Mouse (Mus musculus): Measurements from ENCODE around the gene Tmprss11f. TPM values are rescaled to one million over a fixed set of nuclear protein-coding genes. Genes with fewer than 3 reads are reported as not detected.

Gene Tmprss11f
- polyA plus RNA-seq, 1 experiment: not detected

DNA sequence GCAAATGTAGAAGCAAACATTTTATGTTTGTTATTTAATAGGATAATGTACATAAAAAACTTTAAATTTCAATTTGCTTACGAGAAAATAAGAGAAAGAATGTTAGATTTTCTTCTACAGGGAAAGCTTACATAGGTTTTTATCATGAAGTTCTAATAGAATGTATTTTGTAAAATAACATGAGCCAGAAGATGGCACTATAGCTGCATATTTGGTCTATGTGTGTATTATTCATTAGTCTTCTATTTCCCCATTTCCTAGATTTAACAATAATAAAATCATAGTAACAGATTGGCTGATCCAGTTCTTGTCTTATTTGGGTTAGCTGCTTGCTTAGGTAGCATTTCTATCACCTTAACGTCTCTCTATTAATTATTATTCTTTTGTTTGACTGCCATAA lies 149.7 kb downstream of the Tmprss11f start:
- H3K27ac ChIP-seq (ENCODE audit: insufficient read depth, low read depth, low read length): no peak overlapping the region
- no peaks in the 10 kb centered on the region; the same call in 1 of the 2 replicates for H3K27me3 ChIP-seq (ENCODE audit: control insufficient read depth, insufficient read depth, low read length)
- TF ChIP-seq CTCF (IDR thresholded peaks at IDR 0.05; ENCODE audit: extremely low read depth, insufficient read length, insufficient replicate concordance, low read depth, low read length): no peak
- no peak for TF ChIP-seq POLR2A (IDR thresholded peaks at IDR 0.05; ENCODE audit: low read depth, low read length)
- 38% methylated on average over 2 of the region's 2 CpGs for WGBS
- no peak overlapping the region for H3K4me3 ChIP-seq (ENCODE audit: low read depth, low read length)
- H3K36me3 ChIP-seq (ENCODE audit: control insufficient read depth, insufficient read depth, low read length): no peaks in the 10 kb centered on the region
- H3K4me1 ChIP-seq (ENCODE audit: control insufficient read depth, insufficient read depth, insufficient read length, low read length): no peaks in the 10 kb centered on the region

DNA sequence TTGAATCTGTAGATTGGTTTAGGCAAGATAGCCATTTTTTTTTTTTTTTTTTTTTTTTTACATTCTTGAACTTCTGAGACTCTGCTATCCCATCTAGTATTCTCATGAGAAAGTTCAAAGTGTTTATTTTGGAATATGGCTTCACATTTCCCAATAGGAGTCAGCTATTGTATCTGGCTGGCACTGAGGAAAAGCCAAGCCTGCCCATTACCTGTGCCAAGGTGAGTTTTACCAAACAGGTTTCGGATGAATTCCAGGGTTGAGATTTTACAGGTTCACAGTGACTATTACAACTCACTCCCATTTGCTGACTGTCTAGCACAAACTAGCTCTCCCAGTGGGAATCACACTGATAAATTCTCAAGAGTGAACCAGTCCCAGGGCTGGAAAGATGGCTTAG lies 150.2 kb downstream of the Tmprss11f start:
- 76% methylated on average over 1 of the region's 1 CpGs for WGBS
- H3K36me3 ChIP-seq (ENCODE audit: control insufficient read depth, insufficient read depth, low read length): no peaks in the 10 kb centered on the region
- no peaks in the 10 kb centered on the region for H3K27me3 ChIP-seq (ENCODE audit: control insufficient read depth, insufficient read depth, low read length)
- no peak for TF ChIP-seq CTCF (IDR thresholded peaks at IDR 0.05; ENCODE audit: extremely low read depth, insufficient read length, insufficient replicate concordance, low read depth, low read length)
- no peak for TF ChIP-seq POLR2A (IDR thresholded peaks at IDR 0.05; ENCODE audit: low read depth, low read length)
- H3K27ac ChIP-seq (ENCODE audit: insufficient read depth, low read depth, low read length): no peak overlapping the region
- no peaks in the 10 kb centered on the region for H3K4me1 ChIP-seq (ENCODE audit: control insufficient read depth, insufficient read depth, insufficient read length, low read length)
- H3K4me3 ChIP-seq (ENCODE audit: low read depth, low read length): no peak overlapping the region

DNA sequence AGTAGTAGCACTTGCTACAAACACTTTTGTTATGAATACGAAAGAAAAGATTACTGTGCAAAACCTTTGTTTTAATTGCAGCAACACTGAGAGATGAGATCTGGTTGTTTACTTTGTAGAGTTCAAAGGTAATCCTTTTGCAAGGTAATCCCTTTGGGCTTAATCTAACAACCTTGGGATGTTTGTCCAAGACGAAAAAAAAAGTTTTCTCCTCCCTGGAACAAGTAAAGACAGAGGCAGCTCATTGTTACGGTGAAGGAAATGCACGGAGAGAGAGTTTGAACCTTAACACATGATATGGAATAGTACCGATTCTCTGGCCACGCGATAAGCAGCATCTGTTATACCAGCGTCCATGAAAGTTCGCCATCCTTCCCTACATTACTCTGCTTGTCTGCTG lies 158.4 kb downstream of the Tmprss11f start:
- H3K27ac ChIP-seq (ENCODE audit: insufficient read depth, low read depth, low read length): no peak overlapping the region
- no peaks in the 10 kb centered on the region for H3K36me3 ChIP-seq (ENCODE audit: control insufficient read depth, insufficient read depth, low read length)
- H3K27me3 ChIP-seq (ENCODE audit: control insufficient read depth, insufficient read depth, low read length): no peaks in the 10 kb centered on the region
- no peaks in the 10 kb centered on the region for H3K4me1 ChIP-seq (ENCODE audit: control insufficient read depth, insufficient read depth, insufficient read length, low read length)
- H3K4me3 ChIP-seq (ENCODE audit: low read depth, low read length): no peak overlapping the region
- no peak for TF ChIP-seq POLR2A (IDR thresholded peaks at IDR 0.05; ENCODE audit: low read depth, low read length)
- no peak for TF ChIP-seq CTCF (IDR thresholded peaks at IDR 0.05; ENCODE audit: extremely low read depth, insufficient read length, insufficient replicate concordance, low read depth, low read length)
- WGBS: 31% methylated on average over 9 of the region's 9 CpGs

Other genes with a start within 250 kb of the Tmprss11f start
- not detected in 2 replicates for gene Tmprss11a, start 163.4 kb downstream of the Tmprss11f start, polyA plus RNA-seq (2012; rRNA removed)
- not detected in 2 replicates for gene Tmprss11g, start 113.8 kb downstream of the Tmprss11f start, polyA plus RNA-seq (2012; rRNA removed)
- gene Tmprss11b, start 43.9 kb upstream of the Tmprss11f start, polyA plus RNA-seq (2012; rRNA removed): not detected in 2 replicates
- gene Tmprss11e, start 113.4 kb upstream of the Tmprss11f start, polyA plus RNA-seq (2012; rRNA removed): not detected in 2 replicates
- gene Ythdc1, start 171.8 kb upstream of the Tmprss11f start, polyA plus RNA-seq (2012; rRNA removed): 3.3 and 6.3 TPM in 2 replicates